Mouse (Mus musculus): ENCODE measurements at regions not wholly inside any gene's neighbourhood (a gene's known extent, or its start where the extent isn't known, plus 50 kb on each side); places are given as distances from the start of the nearest gene placed in this dataset.
A peak's percentile ranks its signal among the peaks of the same experiment; 100 is the strongest.

GRCm38 (mm10) chr13:112166338-112166802 lies 121.9 kb upstream of the Ankrd55 start:
- WGBS: 54% methylated on average over 10 of the region's 10 CpGs
- no peaks in the 10 kb centered on the region for H3K36me3 ChIP-seq
- H3K4me2 ChIP-seq: no peak overlapping the region
- no peaks in the 10 kb centered on the region for H3K9me3 ChIP-seq (replicated peaks)
- no peaks in the 10 kb centered on the region for H3K4me1 ChIP-seq
- H3K27me3 ChIP-seq: no peaks in the 10 kb centered on the region
- no peak overlapping the region for H3K9ac ChIP-seq
- ATAC-seq (replicated peaks; ENCODE audit: low FRiP score): no peak
- no peak overlapping the region for H3K4me3 ChIP-seq (replicated peaks)
- no peak overlapping the region for H3K27ac ChIP-seq

GRCm38 (mm10) chr13:112168468-112168867 lies 119.8 kb upstream of the Ankrd55 start:
- Histone ChIP-seq H3K4me1 (no peaks in the 10 kb centered on the region), H3K27ac (no peak overlapping the region)
- 83% methylated on average over 3 of the region's 3 CpGs for WGBS

DNA sequence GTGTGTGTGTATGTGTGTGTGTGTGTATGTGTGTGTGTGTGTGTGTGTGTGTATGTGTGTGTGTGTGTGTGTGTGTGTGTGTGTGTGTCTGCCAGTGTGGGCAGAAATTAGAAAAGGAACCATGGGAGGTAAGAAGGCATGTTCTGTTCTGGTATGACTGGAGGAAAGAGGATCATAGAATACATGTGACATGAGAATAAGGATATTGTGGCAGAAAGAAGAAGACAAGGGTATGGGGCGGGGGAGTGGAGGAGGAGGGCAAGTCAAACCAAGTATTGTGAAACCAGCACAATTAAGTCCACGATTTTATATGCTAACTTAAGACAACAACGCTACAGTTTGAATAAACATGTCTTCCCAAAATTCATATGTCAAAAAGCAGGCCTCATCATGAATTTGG lies 117.4 kb upstream of the Ankrd55 start:
- Histone ChIP-seq H3K27me3 (no peaks in the 10 kb centered on the region), H3K9me3 (replicated peaks) (no peaks in the 10 kb centered on the region), H3K4me1 (no peaks in the 10 kb centered on the region), H3K4me3 (replicated peaks) (no peak overlapping the region), H3K4me2 (no peak overlapping the region), H3K36me3 (no peaks in the 10 kb centered on the region), H3K27ac (no peak overlapping the region), H3K9ac (no peak overlapping the region)
- ATAC-seq (replicated peaks; ENCODE audit: low FRiP score): no peak
- WGBS: 87% methylated on average over 3 of the region's 3 CpGs

More at GRCm38 (mm10) chr13:112168468-112168867, 119.8 kb upstream of the Ankrd55 start:
- H3K36me3 ChIP-seq: no peaks in the 10 kb centered on the region
- no peak overlapping the region for H3K4me2 ChIP-seq
- no peak overlapping the region for H3K9ac ChIP-seq
- H3K27me3 ChIP-seq: no peaks in the 10 kb centered on the region
- no peak for ATAC-seq (replicated peaks; ENCODE audit: low FRiP score)
- H3K9me3 ChIP-seq (replicated peaks): no peaks in the 10 kb centered on the region
- no peak overlapping the region for H3K4me3 ChIP-seq (replicated peaks)

GRCm38 (mm10) chr13:112171940-112172715 lies 116.1 kb upstream of the Ankrd55 start:
- no peak overlapping the region for H3K4me2 ChIP-seq
- H3K9ac ChIP-seq: no peak overlapping the region
- no peaks in the 10 kb centered on the region for H3K36me3 ChIP-seq
- H3K9me3 ChIP-seq (replicated peaks): no peaks in the 10 kb centered on the region
- no peak overlapping the region for H3K27ac ChIP-seq
- H3K27me3 ChIP-seq: no peaks in the 10 kb centered on the region
- ATAC-seq (replicated peaks; ENCODE audit: low FRiP score): no peak
- no peaks in the 10 kb centered on the region for H3K4me1 ChIP-seq
- no peak overlapping the region for H3K4me3 ChIP-seq (replicated peaks)
- WGBS: 80% methylated on average over 11 of the region's 11 CpGs

DNA sequence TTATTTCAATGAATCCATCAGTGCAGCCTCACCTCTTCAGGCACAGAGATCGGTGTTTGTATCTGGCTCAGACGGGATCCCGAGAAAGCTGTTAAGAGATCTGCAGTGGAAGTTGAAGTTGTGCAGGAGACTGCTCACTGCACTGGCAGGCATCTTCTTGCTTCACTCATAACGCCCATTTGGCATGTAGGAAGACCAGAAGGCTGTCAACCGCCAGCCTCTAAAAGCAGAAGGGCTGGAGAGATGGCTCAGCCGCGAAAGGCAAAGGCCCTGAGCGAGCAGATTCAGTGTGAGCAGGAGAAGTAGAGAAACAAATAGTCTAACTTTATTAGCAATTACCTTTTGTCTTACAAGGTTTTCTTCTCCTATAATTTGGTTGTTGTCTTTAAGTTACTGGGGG lies 114.3 kb upstream of the Ankrd55 start:
- Histone ChIP-seq H3K4me3 (replicated peaks) (no peak overlapping the region), H3K9me3 (replicated peaks) (no peaks in the 10 kb centered on the region), H3K27me3 (no peaks in the 10 kb centered on the region), H3K27ac (no peak overlapping the region), H3K36me3 (no peaks in the 10 kb centered on the region), H3K4me2 (no peak overlapping the region), H3K4me1 (no peaks in the 10 kb centered on the region), H3K9ac (no peak overlapping the region)
- WGBS: 85% methylated on average over 8 of the region's 8 CpGs
- ATAC-seq (replicated peaks; ENCODE audit: low FRiP score): no peak

GRCm38 (mm10) chr13:112178031-112178430 lies 110.2 kb upstream of the Ankrd55 start:
- no peaks in the 10 kb centered on the region for H3K9me3 ChIP-seq (replicated peaks)
- no peak for ATAC-seq (replicated peaks; ENCODE audit: low FRiP score)
- no peaks in the 10 kb centered on the region for H3K4me1 ChIP-seq
- H3K4me2 ChIP-seq: no peak overlapping the region
- no peak overlapping the region for H3K4me3 ChIP-seq (replicated peaks)
- WGBS: 92% methylated on average over 4 of the region's 4 CpGs
- no peak overlapping the region for H3K27ac ChIP-seq
- no peak overlapping the region for H3K9ac ChIP-seq
- no peaks in the 10 kb centered on the region for H3K27me3 ChIP-seq
- H3K36me3 ChIP-seq: no peaks in the 10 kb centered on the region

DNA sequence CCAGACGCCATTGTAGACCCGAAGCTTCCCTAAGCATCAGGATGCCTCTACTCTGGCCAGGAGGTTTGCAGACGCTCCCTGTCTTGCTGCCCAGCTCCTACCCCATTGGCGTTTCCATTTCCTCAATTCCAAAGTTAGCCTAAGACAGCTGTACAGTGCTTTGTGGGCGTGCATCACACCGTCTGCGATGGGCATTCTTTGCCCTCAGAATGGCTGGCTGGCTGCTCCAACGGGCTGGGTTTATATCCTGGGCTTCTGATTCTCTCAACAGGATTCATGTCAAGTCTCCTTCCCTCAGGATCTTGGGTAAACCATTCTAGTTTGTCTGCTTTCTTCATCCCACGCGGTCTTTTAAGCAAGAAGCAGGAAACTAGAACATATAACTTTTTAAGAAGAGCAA lies 104.3 kb upstream of the Ankrd55 start:
- Histone ChIP-seq H3K9ac (no peak overlapping the region), H3K4me2 (no peak overlapping the region), H3K36me3 (no peaks in the 10 kb centered on the region), H3K4me3 (replicated peaks) (no peak overlapping the region), H3K27me3 (no peaks in the 10 kb centered on the region), H3K4me1 (peaks cover 35% of the 10 kb centered on the region), H3K9me3 (replicated peaks) (no peaks in the 10 kb centered on the region), H3K27ac (no peak overlapping the region)
- WGBS: 98% methylated on average over 10 of the region's 10 CpGs
- ATAC-seq (replicated peaks; ENCODE audit: low FRiP score): no peak

GRCm38 (mm10) chr13:112185116-112185515 lies 103.1 kb upstream of the Ankrd55 start:
- H3K36me3 ChIP-seq: no peaks in the 10 kb centered on the region
- no peaks in the 10 kb centered on the region for H3K27me3 ChIP-seq
- H3K9me3 ChIP-seq (replicated peaks): no peaks in the 10 kb centered on the region
- H3K4me1 ChIP-seq: peaks cover 46% of the 10 kb centered on the region
- H3K27ac ChIP-seq: no peak overlapping the region
- ATAC-seq (replicated peaks; ENCODE audit: low FRiP score): 0 out of 2 replicates have a peak, but pooled peaks have one; percentile 30
- WGBS: 18% methylated on average over 10 of the region's 12 CpGs
- H3K4me3 ChIP-seq (replicated peaks): no peak overlapping the region
- H3K9ac ChIP-seq: no peak overlapping the region
- H3K4me2 ChIP-seq: peak overlapping the region; percentile 37

GRCm38 (mm10) chr13:112187226-112187625 lies 101.0 kb upstream of the Ankrd55 start:
- WGBS: 43% methylated on average over 3 of the region's 3 CpGs
- Histone ChIP-seq H3K4me2 (no peak overlapping the region), H3K4me1 (peaks cover 54% of the 10 kb centered on the region), H3K27ac (no peak overlapping the region), H3K9me3 (replicated peaks) (no peaks in the 10 kb centered on the region), H3K4me3 (replicated peaks) (no peak overlapping the region), H3K9ac (no peak overlapping the region), H3K36me3 (no peaks in the 10 kb centered on the region), H3K27me3 (no peaks in the 10 kb centered on the region)
- ATAC-seq (replicated peaks; ENCODE audit: low FRiP score): no peak

- WGBS: 64% methylated on average over 7 of the region's 7 CpGs
Observed at GRCm38 (mm10) chr13:112188313-112188712, 99.9 kb upstream of the Ankrd55 start.

DNA sequence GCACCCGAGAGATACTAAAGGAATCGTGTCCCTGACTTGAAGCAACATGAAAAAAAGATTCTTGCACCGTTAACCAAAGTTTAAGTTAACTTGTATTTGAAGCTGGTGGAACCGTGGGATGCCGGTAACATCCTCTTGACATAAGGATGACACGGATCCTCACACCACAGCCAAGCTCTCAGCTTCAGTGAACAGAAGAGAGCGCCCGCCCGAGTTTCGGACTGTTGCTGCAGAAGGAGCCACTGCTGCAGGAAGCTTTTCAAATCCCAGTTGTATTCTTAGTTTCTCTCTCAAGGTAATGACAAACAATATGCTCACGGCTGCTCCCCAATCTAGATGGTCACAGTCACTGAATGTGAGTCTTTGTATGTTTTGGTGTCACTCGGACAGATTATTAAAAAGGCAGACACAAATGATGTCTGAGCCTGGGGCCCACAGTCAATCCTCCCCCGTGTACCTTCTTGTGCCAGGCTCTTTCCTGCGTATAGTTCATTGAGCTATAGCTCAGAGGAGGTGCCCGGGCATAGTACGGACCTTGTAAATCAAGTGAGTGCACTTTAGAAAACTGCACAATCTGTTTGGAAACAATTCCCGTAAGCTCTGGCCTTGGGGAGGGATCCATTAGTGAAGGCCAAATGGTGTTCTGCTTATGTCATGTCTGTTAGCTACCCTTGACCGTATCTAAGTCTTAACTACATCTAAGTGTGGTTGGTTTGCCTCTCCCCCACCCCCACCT lies 99.3 kb upstream of the Ankrd55 start:
- H3K4me1 ChIP-seq: peaks cover 51% of the 10 kb centered on the region

More at GRCm38 (mm10) chr13:112188313-112188712, 99.9 kb upstream of the Ankrd55 start:
- ATAC-seq (replicated peaks; ENCODE audit: low FRiP score): no peak
- H3K4me3 ChIP-seq (replicated peaks): no peak overlapping the region
- no peaks in the 10 kb centered on the region for H3K27me3 ChIP-seq
- no peak overlapping the region for H3K4me2 ChIP-seq
- peaks cover 54% of the 10 kb centered on the region for H3K4me1 ChIP-seq
- H3K9ac ChIP-seq: no peak overlapping the region
- peak overlapping the region; percentile 85 for H3K27ac ChIP-seq
- no peaks in the 10 kb centered on the region for H3K36me3 ChIP-seq
- H3K9me3 ChIP-seq (replicated peaks): no peaks in the 10 kb centered on the region

GRCm38 (mm10) chr13:112189605-112190004 lies 98.6 kb upstream of the Ankrd55 start:
- WGBS: 29% methylated on average over 5 of the region's 5 CpGs
- Histone ChIP-seq H3K4me1 (peaks cover 51% of the 10 kb centered on the region), H3K27ac (peak overlapping the region; percentile 85), H3K4me2 (0 out of 2 replicates have a peak overlapping the region, but pooled peaks have one; percentile 7), H3K27me3 (no peaks in the 10 kb centered on the region), H3K36me3 (no peaks in the 10 kb centered on the region), H3K9ac (no peak overlapping the region), H3K9me3 (replicated peaks) (no peaks in the 10 kb centered on the region), H3K4me3 (replicated peaks) (no peak overlapping the region)
- ATAC-seq (replicated peaks; ENCODE audit: low FRiP score): peak; percentile 70

More for the DNA sequence above, 99.3 kb upstream of the Ankrd55 start:
- no peak overlapping the region for H3K9ac ChIP-seq
- no peaks in the 10 kb centered on the region for H3K36me3 ChIP-seq
- 63% methylated on average over 18 of the region's 18 CpGs for WGBS
- 0 out of 2 replicates have a peak overlapping the region, but pooled peaks have one; percentile 7 for H3K4me2 ChIP-seq
- no peaks in the 10 kb centered on the region for H3K27me3 ChIP-seq
- no peak overlapping the region for H3K4me3 ChIP-seq (replicated peaks)
- ATAC-seq (replicated peaks; ENCODE audit: low FRiP score): peak; percentile 43
- no peaks in the 10 kb centered on the region for H3K9me3 ChIP-seq (replicated peaks)
- peak overlapping the region; percentile 85 for H3K27ac ChIP-seq

Data from kidney, embryonic 15.5 days (tissue).